Mouse (Mus musculus): ENCODE data around the gene Lsm14a. TPM values are rescaled to one million over a fixed set of nuclear protein-coding genes. Genes with fewer than 3 reads are reported as not detected.

The Lsm14a gene
- 46.9 and 51.8 TPM in 2 replicates for polyA plus RNA-seq (2015; fragmentation: Nextera tagmentation; extraction: Ambion mirVana)

- no peak for DNase-seq
- H3K36me3 ChIP-seq, result no peaks in the 10 kb centered on the region
- no peak for ATAC-seq (ENCODE audit: low read depth)
- no peak within 1 kb of the TSS for H3K27ac ChIP-seq
- peaks cover 10% of the 10 kb centered on the region for H3K4me1 ChIP-seq (replicated peaks)
- no peak within 1 kb of the TSS for H3K4me3 ChIP-seq (replicated peaks)
- no peak within 1 kb of the TSS for H3K9ac ChIP-seq
- no peaks in the 10 kb centered on the region for H3K27me3 ChIP-seq
- no peak within 1 kb of the TSS for H3K4me2 ChIP-seq
- no peaks in the 10 kb centered on the region for H3K9me3 ChIP-seq (replicated peaks)
Observed at GRCm38 (mm10) chr7:34393215-34393614, at the start of gene Lsm14a. Gene Lsm14a, minus strand, starts transcription at chr7:34393315.

GRCm38 (mm10) chr7:34438903-34439302, 45.8 kb upstream of the Lsm14a start:
- H3K9me3 ChIP-seq (replicated peaks), result no peaks in the 10 kb centered on the region
- ATAC-seq (ENCODE audit: low read depth) (no peak), DNase-seq (no peak)
- no peaks in the 10 kb centered on the region for H3K4me1 ChIP-seq (replicated peaks)
- no peaks in the 10 kb centered on the region for H3K27me3 ChIP-seq
- no peak overlapping the region for H3K27ac ChIP-seq
- H3K4me3 ChIP-seq (replicated peaks), result no peak overlapping the region
- WGBS (ENCODE audit: insufficient replicate concordance), result 31% methylated on average over 6 of the region's 6 CpGs
- H3K36me3 ChIP-seq, result no peaks in the 10 kb centered on the region
- H3K4me2 ChIP-seq, result no peak overlapping the region
- no peak overlapping the region for H3K9ac ChIP-seq

- H3K9ac ChIP-seq, result no peak overlapping the region
- DNase-seq (no peak), ATAC-seq (ENCODE audit: low read depth) (no peak)
- no peaks in the 10 kb centered on the region for H3K27me3 ChIP-seq
- WGBS (ENCODE audit: insufficient replicate concordance), result 54% methylated on average over 1 of the region's 1 CpGs
- no peak overlapping the region for H3K4me2 ChIP-seq
- no peaks in the 10 kb centered on the region for H3K9me3 ChIP-seq (replicated peaks)
- no peaks in the 10 kb centered on the region for H3K36me3 ChIP-seq
- H3K4me1 ChIP-seq (replicated peaks), result no peaks in the 10 kb centered on the region
- H3K4me3 ChIP-seq (replicated peaks), result no peak overlapping the region
- H3K27ac ChIP-seq, result no peak overlapping the region
Observed at GRCm38 (mm10) chr7:34433597-34433996, 40.5 kb upstream of the Lsm14a start.

- Histone ChIP-seq H3K27ac (no peak overlapping the region), H3K27me3 (no peaks in the 10 kb centered on the region), H3K4me3 (replicated peaks) (no peak overlapping the region), H3K36me3 (no peaks in the 10 kb centered on the region), H3K4me2 (no peak overlapping the region), H3K9ac (no peak overlapping the region), H3K4me1 (replicated peaks) (no peaks in the 10 kb centered on the region), H3K9me3 (replicated peaks) (no peaks in the 10 kb centered on the region)
- 52% methylated on average over 2 of the region's 2 CpGs for WGBS (ENCODE audit: insufficient replicate concordance)
- ATAC-seq (ENCODE audit: low read depth), result no peak
- no peak for DNase-seq
Observed at GRCm38 (mm10) chr7:34421201-34421600, 28.1 kb upstream of the Lsm14a start.

- WGBS (ENCODE audit: insufficient replicate concordance), result 11% methylated on average over 8 of the region's 8 CpGs
- no peak overlapping the region for H3K27ac ChIP-seq
- no peaks in the 10 kb centered on the region for H3K4me1 ChIP-seq (replicated peaks)
- H3K4me2 ChIP-seq, result no peak overlapping the region
- no peak overlapping the region for H3K9ac ChIP-seq
- ATAC-seq (ENCODE audit: low read depth) (no peak), DNase-seq (no peak)
- H3K9me3 ChIP-seq (replicated peaks), result no peaks in the 10 kb centered on the region
- no peaks in the 10 kb centered on the region for H3K36me3 ChIP-seq
- H3K27me3 ChIP-seq, result no peaks in the 10 kb centered on the region
- no peak overlapping the region for H3K4me3 ChIP-seq (replicated peaks)
Observed at GRCm38 (mm10) chr7:34407492-34407891, 14.4 kb upstream of the Lsm14a start.

GRCm38 (mm10) chr7:34403876-34404275, 10.8 kb upstream of the Lsm14a start:
- WGBS (ENCODE audit: insufficient replicate concordance), result 49% methylated on average over 11 of the region's 11 CpGs
- H3K4me2 ChIP-seq, result no peak overlapping the region
- no peaks in the 10 kb centered on the region for H3K36me3 ChIP-seq
- no peak overlapping the region for H3K9ac ChIP-seq
- no peaks in the 10 kb centered on the region for H3K4me1 ChIP-seq (replicated peaks)
- H3K4me3 ChIP-seq (replicated peaks), result no peak overlapping the region
- H3K27ac ChIP-seq, result no peak overlapping the region
- DNase-seq, result no peak
- no peaks in the 10 kb centered on the region for H3K9me3 ChIP-seq (replicated peaks)
- H3K27me3 ChIP-seq, result no peaks in the 10 kb centered on the region
- ATAC-seq (ENCODE audit: low read depth), result no peak

GRCm38 (mm10) chr7:34400070-34400469, 7.0 kb upstream of the Lsm14a start:
- no peak for DNase-seq

GRCm38 (mm10) chr7:34398831-34399230, 5.7 kb upstream of the Lsm14a start:
- no peaks in the 10 kb centered on the region for H3K36me3 ChIP-seq
- ATAC-seq (ENCODE audit: low read depth) (no peak), DNase-seq (no peak)
- H3K4me3 ChIP-seq (replicated peaks), result no peak overlapping the region
- no peaks in the 10 kb centered on the region for H3K27me3 ChIP-seq
- no peak overlapping the region for H3K4me2 ChIP-seq
- H3K9ac ChIP-seq, result no peak overlapping the region
- no peaks in the 10 kb centered on the region for H3K4me1 ChIP-seq (replicated peaks)
- no peak overlapping the region for H3K27ac ChIP-seq
- 54% methylated on average over 5 of the region's 5 CpGs for WGBS (ENCODE audit: insufficient replicate concordance)
- no peaks in the 10 kb centered on the region for H3K9me3 ChIP-seq (replicated peaks)

More at GRCm38 (mm10) chr7:34400070-34400469, 7.0 kb upstream of the Lsm14a start:
- H3K9me3 ChIP-seq (replicated peaks), result no peaks in the 10 kb centered on the region
- 44% methylated on average over 3 of the region's 4 CpGs for WGBS (ENCODE audit: insufficient replicate concordance)
- no peaks in the 10 kb centered on the region for H3K27me3 ChIP-seq
- no peak overlapping the region for H3K27ac ChIP-seq
- no peak overlapping the region for H3K4me3 ChIP-seq (replicated peaks)
- no peaks in the 10 kb centered on the region for H3K36me3 ChIP-seq
- H3K4me2 ChIP-seq, result no peak overlapping the region
- no peaks in the 10 kb centered on the region for H3K4me1 ChIP-seq (replicated peaks)
- ATAC-seq (ENCODE audit: low read depth), result no peak
- no peak overlapping the region for H3K9ac ChIP-seq

GRCm38 (mm10) chr7:34396791-34397190, 3.7 kb upstream of the Lsm14a start:
- no peak for ATAC-seq (ENCODE audit: low read depth)

GRCm38 (mm10) chr7:34395761-34396160, 2.6 kb upstream of the Lsm14a start:
- Histone ChIP-seq H3K9me3 (replicated peaks) (no peaks in the 10 kb centered on the region), H3K27me3 (no peaks in the 10 kb centered on the region), H3K36me3 (no peaks in the 10 kb centered on the region), H3K9ac (no peak overlapping the region), H3K4me1 (replicated peaks) (peaks cover 4% of the 10 kb centered on the region), H3K4me3 (replicated peaks) (no peak overlapping the region), H3K27ac (no peak overlapping the region), H3K4me2 (no peak overlapping the region)
- no peak for ATAC-seq (ENCODE audit: low read depth)
- 66% methylated on average over 6 of the region's 6 CpGs for WGBS (ENCODE audit: insufficient replicate concordance)
- DNase-seq, result no peak

More at GRCm38 (mm10) chr7:34396791-34397190, 3.7 kb upstream of the Lsm14a start:
- Histone ChIP-seq H3K36me3 (no peaks in the 10 kb centered on the region), H3K4me3 (replicated peaks) (no peak overlapping the region), H3K27me3 (no peaks in the 10 kb centered on the region), H3K9me3 (replicated peaks) (no peaks in the 10 kb centered on the region), H3K27ac (no peak overlapping the region), H3K9ac (no peak overlapping the region), H3K4me2 (no peak overlapping the region), H3K4me1 (replicated peaks) (no peaks in the 10 kb centered on the region)
- 69% methylated on average over 3 of the region's 3 CpGs for WGBS (ENCODE audit: insufficient replicate concordance)
- no peak for DNase-seq

- WGBS (ENCODE audit: insufficient replicate concordance), result 66% methylated on average over 5 of the region's 5 CpGs
- Histone ChIP-seq H3K4me3 (replicated peaks) (no peak overlapping the region), H3K4me1 (replicated peaks) (peaks cover 10% of the 10 kb centered on the region), H3K27ac (no peak overlapping the region), H3K4me2 (no peak overlapping the region), H3K27me3 (no peaks in the 10 kb centered on the region), H3K9me3 (replicated peaks) (no peaks in the 10 kb centered on the region), H3K9ac (no peak overlapping the region), H3K36me3 (no peaks in the 10 kb centered on the region)
- DNase-seq (no peak), ATAC-seq (ENCODE audit: low read depth) (no peak)
Observed at GRCm38 (mm10) chr7:34394636-34395035, 1.5 kb upstream of the Lsm14a start.

- Histone ChIP-seq H3K9ac (no peak overlapping the region), H3K4me3 (replicated peaks) (no peak overlapping the region), H3K36me3 (no peaks in the 10 kb centered on the region), H3K4me1 (replicated peaks) (peaks cover 10% of the 10 kb centered on the region), H3K9me3 (replicated peaks) (no peaks in the 10 kb centered on the region), H3K27me3 (no peaks in the 10 kb centered on the region), H3K27ac (no peak overlapping the region), H3K4me2 (no peak overlapping the region)
- WGBS (ENCODE audit: insufficient replicate concordance), result 71% methylated on average over 2 of the region's 2 CpGs
- no peak for DNase-seq
- ATAC-seq (ENCODE audit: low read depth), result no peak
Observed at GRCm38 (mm10) chr7:34394091-34394490, 976 bp upstream of the Lsm14a start.

All from liver, embryonic 13.5 days (tissue).